8 mouse cellular contexts compared by ENCODE assay signal in the genomic region with DNA sequence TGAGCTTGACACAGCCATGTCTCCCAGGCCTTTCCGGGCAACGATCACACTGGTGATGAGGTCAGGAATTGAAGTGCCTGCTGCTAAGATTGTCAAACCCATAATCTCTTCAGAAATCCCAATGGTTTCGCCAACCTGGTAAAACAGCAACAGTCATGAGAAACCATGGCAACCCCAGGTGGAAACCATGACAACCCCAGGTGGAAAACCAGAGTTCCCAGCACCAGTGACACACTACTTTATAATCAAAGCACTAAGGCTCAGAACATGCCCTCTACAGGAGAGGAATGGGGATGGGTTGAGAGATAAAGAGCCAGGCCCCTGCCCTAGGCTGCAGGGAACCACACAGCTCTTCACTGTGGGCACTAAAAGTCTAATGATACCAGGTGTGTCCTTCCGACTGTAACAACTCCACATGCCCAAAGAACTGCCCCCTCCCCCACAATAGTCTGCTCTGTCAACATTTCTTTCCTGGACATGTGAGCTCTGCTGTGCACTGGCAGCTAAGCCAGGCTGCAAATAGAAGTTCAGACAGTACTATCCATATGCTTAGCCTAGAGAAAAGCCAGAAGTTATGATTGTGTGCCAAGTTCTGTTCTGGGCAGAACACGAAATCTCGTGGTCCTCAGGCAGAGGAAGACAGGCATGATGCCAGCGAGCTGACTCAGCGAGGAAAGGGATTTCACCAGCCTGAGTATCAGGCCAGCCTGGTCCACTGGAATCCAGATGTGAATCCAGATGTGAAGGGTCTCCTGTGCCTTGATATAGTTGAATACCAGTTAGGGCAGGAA. TPM values are rescaled to one million over a fixed set of nuclear protein-coding genes. Genes with fewer than 3 reads are reported as not detected.
A peak's percentile ranks its signal among the peaks of the same experiment; 100 is the strongest.
DNase-seq lines count a peak whose midpoint lies in the region; ATAC-seq and TF ChIP-seq lines count a peak whose summit lies in the region.

No protein-coding gene starts in this region.

- no peaks in the 10 kb centered on the region for H3K27me3 ChIP-seq in lung, embryonic 14.5 days (ENCODE audit: insufficient read depth, low read length)

- no peaks in the 10 kb centered on the region for H3K9me3 ChIP-seq in lung, embryonic 14.5 days (ENCODE audit: low read depth, low read length)

- no peak overlapping the region for H3K9ac ChIP-seq in lung, embryonic 14.5 days

- no peak overlapping the region for H3K4me2 ChIP-seq in lung, embryonic 14.5 days

- no peaks in the 10 kb centered on the region; the same call in none of the 2 replicates for H3K4me1 ChIP-seq in lung, embryonic 14.5 days (ENCODE audit: insufficient read depth)
- no peaks in the 10 kb centered on the region for H3K4me1 ChIP-seq in lung, adult 2 months (ENCODE audit: control insufficient read depth, insufficient read depth, low read length)

- peak; percentile 60 for DNase-seq in lung, embryonic 14.5 days
- no peak for DNase-seq in lung, adult 2 months
- DNase-seq in brain, embryonic 14.5 days (ENCODE audit: low read depth) = peak; percentile 71
- DNase-seq in frontal cortex, postnatal 10 days (ENCODE audit: low spot score in 2 of 2) = peak; percentile 59 to 64
- DNase-seq in layer of hippocampus, postnatal 10 days (ENCODE audit: low spot score in 2 of 2) = peak; percentile 57 to 63
- DNase-seq in kidney, adult 18-20 months = no peak

- peak; percentile 52; the same call in 1 of the 2 replicates for ATAC-seq in lung, embryonic 14.5 days (ENCODE audit: insufficient read depth)
- 0 out of 2 replicates have a peak, but pooled peaks have one; percentile 10 for ATAC-seq in megakaryocyte progenitor cell, adult 5-6 weeks (replicated peaks; ENCODE audit: poor library complexity)
- ATAC-seq in activated CD4-positive, CD25-positive, alpha-beta regulatory T cell, adult 4 months = no peak

- TF ChIP-seq CTCF in lung, embryonic 14.5 days (IDR thresholded peaks at IDR 0.05; ENCODE audit: low read depth) = no peak
- no peak for TF ChIP-seq CTCF in lung, adult 2 months (IDR thresholded peaks at IDR 0.05; ENCODE audit: insufficient read depth, low read length)
- TF ChIP-seq CTCF in brain, embryonic 14.5 days (IDR thresholded peaks at IDR 0.05; ENCODE audit: borderline replicate concordance, extremely low read depth, insufficient read depth, insufficient read length) = no peak

- TF ChIP-seq POLR2A in lung, adult 2 months (IDR thresholded peaks at IDR 0.05; ENCODE audit: borderline replicate concordance, extremely low read depth, low read depth, low read length) = no peak
- TF ChIP-seq POLR2A in brain, embryonic 14.5 days (IDR thresholded peaks at IDR 0.05; ENCODE audit: borderline replicate concordance, extremely low read depth, insufficient read depth, insufficient read length, poor library complexity, severe bottlenecking) = no peak

- H3K4me3 ChIP-seq in lung, embryonic 14.5 days (ENCODE audit: low read depth, low read length) = no peak overlapping the region
- H3K4me3 ChIP-seq in lung, adult 2 months (replicated peaks; ENCODE audit: extremely low read depth, low read depth, low read length) = no peak overlapping the region

- H3K36me3 ChIP-seq in lung, embryonic 14.5 days (ENCODE audit: insufficient read depth) = no peaks in the 10 kb centered on the region

- WGBS in lung, embryonic 14.5 days = 62% methylated on average over 8 of the region's 8 CpGs
- 42% methylated on average over 8 of the region's 8 CpGs for WGBS in lung, adult 2 months

- H3K27ac ChIP-seq in lung, embryonic 14.5 days (ENCODE audit: low read depth) = peak overlapping the region; percentile 51

RNA-seq across cellular contexts. Expression of gene Slc24a1, which starts 25.0 kb away (rescaled TPM):
- polyA plus RNA-seq in lung, embryonic 14.5 days (2014; fragmentation: Nextera tagmentation; extraction: Ambion mirVana) = 0.04 and 0.09 TPM in 2 replicates
- polyA plus RNA-seq in lung, adult 2 months (2012; rRNA removed) = 0.05 TPM in 1 of 2 replicates, not detected in the other
- 0.05 and 0.11 TPM in 2 replicates for polyA plus RNA-seq in brain, embryonic 14.5 days (2012; rRNA removed)
- under 1 TPM; 0.07 to 0.25 TPM for total RNA-seq in layer of hippocampus, postnatal 10 days (2021)
- total RNA-seq in megakaryocyte progenitor cell, adult 5-6 weeks (2015) = not detected in 2 replicates
- total RNA-seq in megakaryocyte progenitor cell, adult 5-6 weeks (2017) = not detected in 2 replicates
- polyA plus RNA-seq in activated CD4-positive, CD25-positive, alpha-beta regulatory T cell, adult 4 months (2017; shearing (Covaris generic)) = under 1 TPM; 0.14 to 0.15 TPM

RNA-seq across cellular contexts. Expression of gene Ints14, which starts 34.3 kb away (rescaled TPM):
- 64.1 and 66.0 TPM in 2 replicates for polyA plus RNA-seq in lung, embryonic 14.5 days (2014; fragmentation: Nextera tagmentation; extraction: Ambion mirVana)
- 9.5 and 14.4 TPM in 2 replicates for polyA plus RNA-seq in lung, adult 2 months (2012; rRNA removed)
- 33.5 and 35.6 TPM in 2 replicates for polyA plus RNA-seq in brain, embryonic 14.5 days (2012; rRNA removed)
- total RNA-seq in layer of hippocampus, postnatal 10 days (2021) = 10 to 100 TPM; 21.9 to 23.3 TPM
- 32.2 and 32.9 TPM in 2 replicates for total RNA-seq in megakaryocyte progenitor cell, adult 5-6 weeks (2015)
- total RNA-seq in megakaryocyte progenitor cell, adult 5-6 weeks (2017) = 31.1 and 33.9 TPM in 2 replicates
- polyA plus RNA-seq in activated CD4-positive, CD25-positive, alpha-beta regulatory T cell, adult 4 months (2017; shearing (Covaris generic)) = 10 to 100 TPM; 33.5 to 43.9 TPM

Comparison
In these comparisons a context has a peak if more than half of its experiments do, and no peak if none do; other contexts are left out.
1. DNase-seq: peak in lung, embryonic 14.5 days (single experiment), brain, embryonic 14.5 days (single experiment), frontal cortex, postnatal 10 days (2 of 2) and layer of hippocampus, postnatal 10 days (2 of 2); none in lung, adult 2 months (single experiment) and kidney, adult 18-20 months (single experiment).